Mouse (Mus musculus) MEL (cell line): ENCODE measurements around the gene Bin2. TPM values are rescaled to one million over a fixed set of nuclear protein-coding genes. Genes with fewer than 3 reads are reported as not detected.
"Not testable (repeated sequence)": the region's sequence is repeated elsewhere in the genome, so short reads cannot be mapped to it uniquely, and the experiment has no call there.

ENCODE experiments used
- DNase-seq: peaks from one replicate; pipeline ENCODE4 v3.0.0; 2011; ENCODE audit warnings: low read depth, low spot score
- H3K27ac ChIP-seq: 2 replicates; pipeline ENCODE4 v1.5.1; 2012; ENCODE audit warnings: low read depth, mild to moderate bottlenecking, control low read depth, low read length, moderate library complexity; ENCODE audit not compliant: control insufficient read depth
- H3K27me3 ChIP-seq, 2 experiments: fragments of 150-350 bp in 1 of 2; sonication (generic) in 1 of 2; 2 replicates each; pipeline ENCODE4 v1.6.1; 2012; ENCODE audit warnings: low read length in 2 of 2, mild to moderate bottlenecking in 2 of 2, improper control_type of control experiment in 1 of 2, moderate library complexity in 1 of 2; ENCODE audit not compliant: insufficient read depth in 2 of 2, control insufficient read depth in 1 of 2
- H3K36me3 ChIP-seq, 2 experiments: 2 replicates each; pipeline ENCODE4 v1.6.1; 2012 to 2014; ENCODE audit warnings: low read length in 2 of 2, improper control_type of control experiment in 1 of 2, inconsistent platforms in 1 of 2, mild to moderate bottlenecking in 1 of 2; ENCODE audit not compliant: insufficient read depth in 2 of 2, control insufficient read depth in 1 of 2
- H3K4me1 ChIP-seq, 2 experiments: fragments of 150-350 bp in 1 of 2; sonication (generic) in 1 of 2; 2 replicates each; pipeline ENCODE4 v1.6.1; 2012; ENCODE audit warnings: low read length in 2 of 2, improper control_type of control experiment in 1 of 2, mild to moderate bottlenecking in 1 of 2; ENCODE audit not compliant: insufficient read depth in 2 of 2, control insufficient read depth in 1 of 2
- H3K4me3 ChIP-seq, 2 experiments: fragments of 150-350 bp in 1 of 2; sonication (generic) in 1 of 2; 2 replicates each; pipeline ENCODE4 v1.5.1; 2012; ENCODE audit warnings: low read depth in 2 of 2, low read length in 2 of 2, mild to moderate bottlenecking in 2 of 2, moderate library complexity in 2 of 2, control low read depth in 1 of 2, improper control_type of control experiment in 1 of 2; ENCODE audit not compliant: control insufficient read depth in 1 of 2, insufficient read depth in 1 of 2
- H3K79me2 ChIP-seq: 2 replicates; pipeline ENCODE4 v1.6.1; 2012; ENCODE audit warnings: mild to moderate bottlenecking, low read length, moderate library complexity; ENCODE audit not compliant: control insufficient read depth, poor library complexity, insufficient read depth
- H3K9ac ChIP-seq: 2 replicates; pipeline ENCODE4 v1.6.1; 2012; ENCODE audit warnings: low read depth, mild to moderate bottlenecking, control low read depth, low read length, moderate library complexity; ENCODE audit not compliant: control insufficient read depth, poor library complexity, severe bottlenecking
- H3K9me3 ChIP-seq: fragments of 150-350 bp; sonication (generic); replicated peaks from 2 replicates; pipeline ENCODE4 v1.6.1; 2012; ENCODE audit warnings: mild to moderate bottlenecking, low read length, improper control_type of control experiment, moderate library complexity; ENCODE audit not compliant: insufficient read depth
- CHD1 ChIP-seq: IDR thresholded peaks from 2 replicates; pipeline ENCODE4 v1.6.1; 2012; ENCODE audit warnings: low read depth, mild to moderate bottlenecking, inconsistent platforms, low read length, improper control_type of control experiment
- CHD2 ChIP-seq: IDR thresholded peaks from 2 replicates; pipeline ENCODE4 v1.6.1; 2011; ENCODE audit warnings: low read length, improper control_type of control experiment
- CTCF ChIP-seq, 3 experiments: IDR thresholded peaks in 2 of 3; conservative IDR thresholded peaks in 1 of 3; 2 replicates each; pipeline ENCODE4 v1.5.1; 2011 to 2012; ENCODE audit warnings: low read length in 3 of 3, low read depth in 2 of 3, mild to moderate bottlenecking in 2 of 3, improper control_type of control experiment in 1 of 3, inconsistent platforms in 1 of 3, mixed read lengths in 1 of 3, moderate library complexity in 1 of 3; ENCODE audit not compliant: control insufficient read depth in 1 of 3, insufficient read depth in 1 of 3, poor library complexity in 1 of 3, severe bottlenecking in 1 of 3
- E2F4 ChIP-seq: IDR thresholded peaks from 2 replicates; pipeline ENCODE4 v1.6.1; 2011; ENCODE audit warnings: low read depth, low read length, improper control_type of control experiment, borderline replicate concordance
- HCFC1 ChIP-seq: IDR thresholded peaks from 2 replicates; pipeline ENCODE4 v1.6.1; 2012; ENCODE audit warnings: low read depth, mild to moderate bottlenecking, inconsistent platforms, low read length, improper control_type of control experiment, moderate library complexity
- JUND ChIP-seq: IDR thresholded peaks from 2 replicates; pipeline ENCODE4 v1.6.1; 2011; ENCODE audit warnings: low read depth, mild to moderate bottlenecking, improper control_type of control experiment, low read length
- MAX ChIP-seq: IDR thresholded peaks from 2 replicates; pipeline ENCODE4 v1.6.1; 2011; ENCODE audit warnings: low read length, improper control_type of control experiment
- MAZ ChIP-seq: IDR thresholded peaks from 2 replicates; pipeline ENCODE4 v1.6.1; 2012; ENCODE audit warnings: low read depth, mild to moderate bottlenecking, inconsistent platforms, low read length, improper control_type of control experiment
- MXI1 ChIP-seq: IDR thresholded peaks from 2 replicates; pipeline ENCODE4 v1.6.1; 2011; ENCODE audit warnings: mild to moderate bottlenecking, low read depth, low read length, improper control_type of control experiment
- MYC ChIP-seq: IDR thresholded peaks from 2 replicates; pipeline ENCODE4 v1.6.1; 2011; ENCODE audit warnings: low read depth, mild to moderate bottlenecking, low read length, improper control_type of control experiment, moderate library complexity
- NELFE ChIP-seq: IDR thresholded peaks from 2 replicates; pipeline ENCODE4 v1.6.1; 2011; ENCODE audit warnings: low read depth, low read length, improper control_type of control experiment
- NRF1 ChIP-seq: IDR thresholded peaks from 2 replicates; pipeline ENCODE4 v1.6.1; 2014; ENCODE audit warnings: low read depth, mild to moderate bottlenecking, inconsistent platforms, low read length, improper control_type of control experiment, moderate library complexity; ENCODE audit not compliant: poor library complexity, insufficient read depth, severe bottlenecking
- POLR2A ChIP-seq, 2 experiments: IDR thresholded peaks; 2 replicates each; pipeline ENCODE4 v1.6.1; 2011 to 2012; ENCODE audit warnings: low read length in 2 of 2, mild to moderate bottlenecking in 2 of 2, control low read depth in 1 of 2, improper control_type of control experiment in 1 of 2, low read depth in 1 of 2, moderate library complexity in 1 of 2; ENCODE audit not compliant: control insufficient read depth in 1 of 2, insufficient read depth in 1 of 2, poor library complexity in 1 of 2
- POLR2AphosphoS5 ChIP-seq: IDR thresholded peaks from 2 replicates; pipeline ENCODE4 v1.6.1; 2012; ENCODE audit warnings: low read depth, borderline replicate concordance, mild to moderate bottlenecking, inconsistent platforms, low read length, moderate library complexity, mixed read lengths
- RAD21 ChIP-seq: IDR thresholded peaks from 2 replicates; pipeline ENCODE4 v1.6.1; 2011; ENCODE audit warnings: mild to moderate bottlenecking, low read depth, low read length, improper control_type of control experiment
- RCOR1 ChIP-seq: IDR thresholded peaks from 2 replicates; pipeline ENCODE4 v1.6.1; 2012; ENCODE audit warnings: low read depth, mild to moderate bottlenecking, inconsistent platforms, low read length, improper control_type of control experiment
- SIN3A ChIP-seq: IDR thresholded peaks from 2 replicates; pipeline ENCODE4 v1.6.1; 2012; ENCODE audit warnings: low read length, improper control_type of control experiment, inconsistent platforms
- SMC3 ChIP-seq: IDR thresholded peaks from 2 replicates; pipeline ENCODE4 v1.6.1; 2011; ENCODE audit warnings: low read depth, low read length, improper control_type of control experiment
- TBP ChIP-seq: IDR thresholded peaks from 2 replicates; pipeline ENCODE4 v1.8.0; 2011; ENCODE audit warnings: low read depth, low read length, improper control_type of control experiment
- UBTF ChIP-seq: IDR thresholded peaks from 2 replicates; pipeline ENCODE4 v1.6.1; 2012; ENCODE audit warnings: low read depth, mild to moderate bottlenecking, inconsistent platforms, low read length, improper control_type of control experiment, moderate library complexity, borderline replicate concordance; ENCODE audit not compliant: insufficient read depth
- USF1 ChIP-seq: IDR thresholded peaks from 2 replicates; pipeline ENCODE4 v1.6.1; 2014; ENCODE audit warnings: low read depth, mild to moderate bottlenecking, inconsistent platforms, low read length, improper control_type of control experiment, moderate library complexity
- ZC3H11A ChIP-seq: IDR thresholded peaks from 2 replicates; pipeline ENCODE4 v1.6.1; 2012; ENCODE audit warnings: low read depth, mild to moderate bottlenecking, inconsistent platforms, low read length, improper control_type of control experiment
- ZKSCAN1 ChIP-seq: IDR thresholded peaks from 2 replicates; pipeline ENCODE4 v1.6.1; 2012; ENCODE audit warnings: low read depth, mild to moderate bottlenecking, inconsistent platforms, low read length, improper control_type of control experiment, moderate library complexity
- ZMIZ1 ChIP-seq: IDR thresholded peaks from 2 replicates; pipeline ENCODE4 v1.6.1; 2012; ENCODE audit warnings: low read depth, mild to moderate bottlenecking, inconsistent platforms, low read length, improper control_type of control experiment, moderate library complexity
- polyA plus RNA-seq, 2 experiments: library from polyadenylated mRNA; stranded (reverse) in 1 of 2; unstranded in 1 of 2; fragments of >175 nt in 1 of 2; fragments of >200 nt in 1 of 2; gene quantifications; 2 replicates each; pipeline versions ENCODE4 v1.2.1 to v1.2.4; 2012; ENCODE audit warnings: low replicate concordance in 2 of 2, low read depth in 1 of 2; ENCODE audit not compliant: insufficient read length in 2 of 2, insufficient read depth in 1 of 2, missing spikeins in 1 of 2
- total RNA-seq: library from RNA; depleted of rRNA; stranded (reverse); fragments of 300-350 nt; gene quantifications from 2 replicates; pipeline ENCODE4 v1.2.3, GENCODE M21; 2012

Bin2 gene
- total and polyA plus RNA-seq, 3 experiments, result 79.9 to 128 (median 106) TPM

DNA sequence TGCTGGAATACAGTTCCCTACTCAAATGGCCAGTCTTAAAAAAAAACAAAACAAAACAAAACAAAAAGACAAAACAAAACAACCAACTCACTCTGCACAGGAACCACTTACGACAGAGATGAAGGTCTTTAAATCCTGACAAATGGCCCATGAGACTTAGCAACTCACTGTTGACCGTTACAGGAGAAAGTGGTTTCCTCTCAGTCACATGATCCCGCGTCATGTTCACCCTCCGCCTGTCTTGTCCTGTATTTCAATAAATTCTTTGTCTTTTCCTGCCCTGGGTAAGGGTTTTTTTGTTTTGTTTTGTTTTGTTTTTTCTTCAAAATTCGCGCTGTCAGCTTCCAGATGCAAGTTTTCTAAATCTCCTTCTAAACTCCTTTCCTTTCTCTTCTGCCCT, 57.4 kb downstream of the Bin2 start:
- peaks cover under 1 to 7% of the 10 kb centered on the region in 2 experiments; a peak in 3 of 4 replicates for H3K36me3 ChIP-seq
- H3K9ac ChIP-seq, result no peak overlapping the region
- H3K27ac ChIP-seq, result no peak overlapping the region
- H3K4me3 ChIP-seq, result no peak overlapping the region
- peaks cover 0 to 18% of the 10 kb centered on the region in 2 experiments; a peak in 2 of 4 replicates for H3K4me1 ChIP-seq
- no peak for DNase-seq
- no peaks in the 10 kb centered on the region for H3K27me3 ChIP-seq
- H3K9me3 ChIP-seq, result no peaks in the 10 kb centered on the region
- H3K79me2 ChIP-seq, result peaks cover 12% of the 10 kb centered on the region
- TF ChIP-seq ZKSCAN1 (no peak), SIN3A (no peak)
- TF ChIP-seq, all 39 proteins: peak for 0

- peak; percentile 50; the same call in 1 of the 2 replicates for TF ChIP-seq SIN3A
- peak; percentile 61; the same call in 1 of the 2 replicates for TF ChIP-seq USF1
- TF ChIP-seq RAD21, result peak; percentile 74
- peak; percentile 77 for TF ChIP-seq MAX
- 0 out of 2 replicates have a peak, but pooled peaks have one; percentile 61 for TF ChIP-seq MYC
- peak; percentile 56 to 74 (median 61) for TF ChIP-seq CTCF (IDR thresholded peaks at IDR 0.05 in 2 of 3, conservative IDR thresholded peaks at IDR 0.05 in 1 of 3; ENCODE audit: control insufficient read depth in 1 of 3, insufficient read depth in 1 of 3, low read depth in 2 of 3, low read length in 3 of 3, poor library complexity in 1 of 3, severe bottlenecking in 1 of 3)
- peak; percentile 80 for TF ChIP-seq ZC3H11A
- TF ChIP-seq MXI1, result peak; percentile 62; the same call in 1 of the 2 replicates
- peak; percentile 79 for TF ChIP-seq SMC3
Observed at GRCm38 (mm10) chr15:100606677-100607076, 62.7 kb downstream of the Bin2 start.

GRCm38 (mm10) chr15:100601669-100602068, 67.7 kb downstream of the Bin2 start:
- Histone ChIP-seq H3K79me2 (no peaks in the 10 kb centered on the region; the same call in 1 of the 2 replicates), H3K4me3 (no peak overlapping the region), H3K9ac (no peak overlapping the region), H3K27ac (no peak overlapping the region), H3K36me3 (peaks cover 0 to 8% of the 10 kb centered on the region in 2 experiments; a peak in 1 of 4 replicates), H3K9me3 (no peaks in the 10 kb centered on the region), H3K4me1 (peaks cover 6 to 20% of the 10 kb centered on the region in 2 experiments), H3K27me3 (peaks cover 0 to 4% of the 10 kb centered on the region in 2 experiments; a peak in 2 of 4 replicates)
- TF ChIP-seq MAZ (no peak), POLR2A (IDR thresholded peaks at IDR 0.05; ENCODE audit: control insufficient read depth in 1 of 2, insufficient read depth in 1 of 2, low read depth in 1 of 2, low read length in 2 of 2, poor library complexity in 1 of 2) (no peak), TBP (no peak), ZMIZ1 (no peak), NELFE (no peak), CTCF (IDR thresholded peaks at IDR 0.05 in 2 of 3, conservative IDR thresholded peaks at IDR 0.05 in 1 of 3; ENCODE audit: control insufficient read depth in 1 of 3, insufficient read depth in 1 of 3, low read depth in 2 of 3, low read length in 3 of 3, poor library complexity in 1 of 3, severe bottlenecking in 1 of 3) (no peak), CHD1 (no peak), NRF1 (no peak), JUND (no peak), UBTF (no peak), RAD21 (no peak), RCOR1 (no peak), SIN3A (no peak), SMC3 (no peak), E2F4 (no peak), POLR2AphosphoS5 (no peak), HCFC1 (no peak), CHD2 (no peak), ZC3H11A (no peak)
- DNase-seq, result no peak

More at GRCm38 (mm10) chr15:100606677-100607076, 62.7 kb downstream of the Bin2 start:
- H3K36me3 ChIP-seq, H3K27ac ChIP-seq, H3K79me2 ChIP-seq, H3K9me3 ChIP-seq, H3K4me3 ChIP-seq, H3K27me3 ChIP-seq, H3K9ac ChIP-seq: not testable (repeated sequence)
- H3K4me1 ChIP-seq, result peaks cover 2 to 16% of the 10 kb centered on the region in 2 experiments
- peak; percentile 74 for DNase-seq
